Mouse (Mus musculus) v-Abl transformed pro-B cells (cell line): Measurements from ENCODE around the gene Cactin.

ENCODE experiments used
- in situ Hi-C, 2 experiments: fragments of 400-800 bp; cut with MboI; formaldehyde crosslinking; loops; one replicate each; pipeline ENCODE4 v1.15.1; 2025; ENCODE audit not compliant: unreplicated experiment in 2 of 2

The Cactin gene

DNA sequence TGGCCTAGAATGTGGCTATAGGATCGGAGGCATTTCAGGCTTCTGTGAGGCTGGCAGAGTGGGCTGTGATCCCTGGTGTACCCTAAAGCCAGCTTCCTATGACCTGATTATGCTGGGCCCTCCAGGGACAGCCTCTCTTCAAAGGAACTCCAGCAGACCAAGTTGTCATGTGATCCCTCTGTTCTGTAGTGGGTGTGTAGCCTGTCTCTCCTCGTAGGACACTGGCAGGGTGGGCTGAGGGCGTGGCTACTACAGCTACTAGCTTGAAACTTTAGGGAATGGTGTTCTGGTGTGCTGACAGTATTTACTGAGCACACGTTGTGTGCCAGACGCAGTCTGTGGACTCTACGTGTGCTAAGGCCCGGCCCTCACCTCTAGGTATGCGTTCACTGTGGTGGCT, 39.8 kb downstream of the Cactin start:
- in situ Hi-C loops: no loop called here

DNA sequence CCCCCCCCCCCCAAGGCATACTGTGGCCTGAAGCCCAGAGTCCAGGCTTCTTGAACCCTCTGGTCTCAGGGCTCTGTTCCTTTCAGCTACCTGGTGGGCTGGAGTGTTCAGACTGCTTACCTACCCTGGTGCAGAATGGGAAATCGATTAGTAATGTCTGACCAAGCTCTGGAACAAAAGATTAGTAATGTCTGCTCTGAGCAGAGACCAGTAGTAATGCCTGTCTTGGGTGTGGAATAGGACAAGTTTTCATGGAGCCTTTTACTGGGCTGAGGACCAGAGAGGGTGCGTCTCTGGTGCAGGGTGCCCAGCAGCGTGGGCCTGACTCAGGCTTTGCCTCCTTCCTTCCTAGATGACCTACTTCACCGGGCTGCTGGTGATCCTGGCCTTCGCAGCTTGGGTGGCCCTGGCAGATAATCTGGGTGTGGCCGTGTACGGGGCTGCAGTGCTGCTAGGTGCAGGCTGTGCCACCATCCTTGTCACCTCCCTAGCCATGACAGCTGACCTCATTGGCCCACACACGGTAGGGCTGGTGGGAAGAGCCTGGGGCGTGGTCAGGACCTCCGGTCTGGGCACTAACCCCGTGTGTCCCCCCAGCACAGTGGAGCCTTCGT, 41.5 kb downstream of the Cactin start:
- in situ Hi-C loops: no loop called here

DNA sequence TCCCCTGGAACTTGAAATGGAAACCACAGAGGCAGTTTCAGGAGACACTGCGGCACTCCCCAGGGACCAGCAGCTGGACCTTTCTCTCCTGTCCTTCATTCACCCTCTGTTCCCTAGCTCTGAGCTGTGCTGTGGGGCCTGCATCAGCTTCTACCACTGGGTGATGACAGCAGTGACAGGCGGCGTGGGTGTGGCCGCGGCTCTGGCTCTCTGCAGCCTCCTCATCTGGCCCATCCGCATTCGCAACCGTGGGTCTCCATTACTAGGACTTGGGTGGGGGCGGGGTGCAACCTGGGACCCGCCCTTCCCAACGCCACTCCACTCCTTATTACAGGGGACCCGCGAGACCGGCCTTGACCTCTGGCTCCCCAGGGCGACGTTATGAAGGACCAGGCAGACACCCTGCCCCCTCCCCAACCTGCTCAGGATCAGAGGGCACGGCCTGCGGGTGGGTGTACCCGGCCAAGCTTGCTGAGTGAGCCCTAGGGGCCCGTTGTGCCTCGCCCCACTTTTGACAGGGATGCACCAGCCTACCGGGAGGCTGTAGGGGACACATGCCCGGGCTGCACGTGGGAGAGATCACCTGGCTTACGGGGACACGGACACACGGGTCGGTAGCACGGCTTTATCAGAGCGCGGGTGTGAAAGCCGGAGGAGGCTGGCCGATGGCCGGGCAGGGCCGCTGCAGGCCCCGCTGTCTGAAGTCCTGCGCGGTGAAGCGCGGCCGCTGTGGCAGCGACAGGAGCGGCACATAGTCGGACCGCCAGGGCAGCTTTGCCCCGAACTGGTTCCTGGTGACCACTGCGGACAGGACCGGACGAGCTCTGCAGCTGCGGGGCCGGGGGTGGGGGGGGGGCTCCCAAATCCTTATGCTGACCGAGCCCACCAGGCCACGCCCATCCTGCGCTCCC, 42.8 kb downstream of the Cactin start:
- in situ Hi-C loops: no loop called here

DNA sequence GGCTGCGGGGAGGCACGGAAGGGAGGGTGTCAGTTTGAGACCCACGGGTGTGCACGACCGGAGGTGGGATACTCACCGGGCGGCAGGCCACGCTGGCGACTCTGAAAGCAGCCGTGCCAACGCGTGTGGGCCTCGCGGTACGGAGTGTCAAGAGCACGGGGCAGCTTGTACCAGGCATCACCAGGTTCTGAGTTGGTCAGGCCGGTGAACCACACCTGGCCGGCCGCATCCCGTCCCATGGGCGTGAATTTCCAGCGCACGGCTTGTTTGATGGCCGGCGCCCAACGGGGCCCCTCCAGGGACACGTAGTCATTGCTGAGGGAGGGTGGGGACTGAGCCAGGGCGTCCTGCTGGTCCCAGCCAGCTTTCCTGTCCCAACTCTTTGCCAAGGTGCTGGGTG, 43.8 kb downstream of the Cactin start:
- in situ Hi-C loops: no loop called here

DNA sequence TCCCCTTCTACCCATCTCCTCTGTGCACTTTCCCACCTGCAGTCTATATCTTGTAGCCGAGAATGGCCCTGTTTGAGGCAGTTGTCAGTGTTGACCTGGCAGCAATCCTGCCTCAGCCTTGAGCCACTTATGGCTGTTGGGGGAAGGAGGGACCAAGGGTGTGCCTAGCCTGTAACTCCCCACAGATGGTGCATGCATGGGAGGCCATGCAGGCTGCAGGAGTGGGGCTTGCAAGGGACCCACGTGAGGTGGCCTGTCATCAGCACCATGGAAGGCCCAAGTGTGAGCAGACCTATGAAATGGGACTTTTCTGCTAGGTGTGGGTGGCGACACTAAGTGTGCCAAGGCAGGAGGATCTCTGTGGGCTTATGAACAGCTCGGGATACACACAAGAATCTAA, 44.2 kb downstream of the Cactin start:
- in situ Hi-C loops: no loop called here

DNA sequence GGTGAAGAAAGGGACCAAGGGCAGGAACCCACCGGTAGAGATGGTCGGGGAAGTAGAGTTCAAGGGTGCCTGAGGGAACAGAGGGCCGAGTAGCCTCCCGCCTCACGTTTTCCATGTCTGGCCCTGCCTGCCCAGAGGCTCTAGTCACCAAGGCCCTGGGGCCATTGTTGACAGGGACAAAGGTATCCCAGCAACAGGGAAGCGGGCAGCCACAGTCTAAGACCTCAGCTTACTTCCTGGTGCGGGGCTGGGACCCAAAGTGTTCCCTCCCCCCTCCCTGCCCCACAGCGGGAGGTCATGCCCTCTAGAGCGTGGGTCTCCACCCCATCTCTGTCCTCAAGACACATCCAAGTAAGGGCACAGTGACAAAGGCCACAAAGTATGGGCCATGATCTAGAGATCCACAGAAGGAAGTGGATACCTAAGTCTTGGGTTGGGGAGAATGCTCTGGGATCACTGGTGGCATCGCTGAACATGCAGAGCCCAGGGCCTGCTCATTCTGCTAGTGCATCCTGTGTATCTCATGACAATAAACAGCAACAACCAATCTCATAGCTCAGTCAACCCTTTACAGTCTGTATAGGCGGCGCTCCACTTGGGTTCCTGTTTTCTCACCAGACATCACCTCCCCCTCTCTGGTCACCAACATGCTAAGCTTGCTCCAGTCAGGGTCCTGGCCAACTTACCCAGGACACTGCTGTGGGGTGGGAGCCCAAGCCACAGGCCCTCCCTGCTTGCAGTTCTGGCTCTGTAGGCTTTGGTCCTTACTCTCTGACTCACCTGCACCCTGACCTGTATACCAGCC, 45.0 kb downstream of the Cactin start, which contains the start of gene 4930404N11Rik:
4930404N11Rik (minus strand) TSS at position 145 of the 805 bp plus-strand sequence.
- in situ Hi-C loops: no loop called here

DNA sequence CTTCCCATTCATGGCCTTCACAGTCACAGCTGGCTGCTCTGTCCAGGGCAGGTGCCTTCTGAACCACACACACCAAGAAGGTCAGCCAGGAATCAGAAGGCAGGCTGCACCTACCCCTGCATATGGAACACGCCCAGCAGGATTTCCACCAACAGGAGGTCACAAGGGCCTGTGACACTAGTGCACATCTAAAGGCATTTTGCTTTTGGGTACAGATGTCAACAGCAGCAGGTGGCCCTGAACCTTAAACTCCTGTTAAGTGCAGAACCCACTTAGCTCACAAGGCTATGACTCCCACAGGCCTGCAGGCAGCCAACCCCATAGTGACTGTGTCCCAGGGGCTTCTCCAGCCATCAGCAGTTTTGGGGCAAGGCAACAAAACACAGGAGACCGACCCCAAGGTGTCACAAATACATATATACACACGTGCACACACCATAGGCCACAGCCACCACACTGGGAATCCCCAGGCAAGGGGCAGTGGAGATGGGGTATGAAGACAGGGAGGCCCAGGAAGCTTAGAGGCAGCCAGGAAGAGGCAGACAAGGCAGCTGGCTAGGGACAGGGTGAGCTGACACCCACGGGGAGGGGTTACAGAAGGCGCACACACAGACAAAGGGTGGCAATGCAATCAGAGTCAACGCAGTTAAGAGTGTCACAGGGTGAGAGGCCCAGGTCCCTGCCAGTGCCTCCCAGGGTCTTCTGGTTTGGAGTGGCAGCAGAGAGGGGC, 45.7 kb downstream of the Cactin start:
- in situ Hi-C loops: no loop called here

DNA sequence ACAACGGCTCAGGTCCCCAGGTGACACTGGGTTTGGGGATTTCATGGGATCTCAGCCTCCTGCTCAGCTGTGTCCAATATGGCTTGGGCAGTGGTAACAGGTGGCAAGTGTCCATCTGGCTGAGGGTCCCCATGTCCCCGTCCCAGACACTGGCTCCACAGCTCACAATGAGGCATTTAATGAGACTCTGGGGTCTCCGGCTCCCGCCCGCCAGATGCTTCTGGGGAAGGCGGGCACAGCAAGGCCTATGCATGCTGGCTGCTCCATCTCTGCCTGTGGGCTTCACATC, 46.2 kb downstream of the Cactin start:
- in situ Hi-C loops: no loop called here

DNA sequence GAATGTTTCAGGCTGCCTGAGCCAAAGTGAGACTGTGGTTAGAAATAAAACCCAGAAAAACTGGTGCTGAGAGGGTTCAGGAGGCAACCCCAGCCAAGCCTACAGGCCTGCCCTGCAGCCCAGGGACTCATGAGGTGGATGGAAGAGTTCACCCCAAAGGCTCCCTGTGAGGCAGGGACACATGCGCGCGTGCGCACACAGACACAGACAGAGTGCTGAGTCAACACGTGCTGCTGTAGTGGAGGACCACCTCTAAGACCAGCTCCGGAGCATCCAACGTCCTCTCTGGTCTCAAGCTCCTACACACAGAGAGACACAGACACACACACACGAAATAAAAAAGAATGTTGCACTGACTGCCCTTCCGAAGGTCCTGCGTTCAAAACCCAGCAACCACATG, 54.4 kb downstream of the Cactin start:
- in situ Hi-C loops: loop anchor here in 1 of 2 experiments (25.0 kb wide), 1 partner anchor 1262 kb away; the partner anchor contains the start of gene Tdg
